Mouse (Mus musculus): ENCODE results near the gene Ube2a.

DNA sequence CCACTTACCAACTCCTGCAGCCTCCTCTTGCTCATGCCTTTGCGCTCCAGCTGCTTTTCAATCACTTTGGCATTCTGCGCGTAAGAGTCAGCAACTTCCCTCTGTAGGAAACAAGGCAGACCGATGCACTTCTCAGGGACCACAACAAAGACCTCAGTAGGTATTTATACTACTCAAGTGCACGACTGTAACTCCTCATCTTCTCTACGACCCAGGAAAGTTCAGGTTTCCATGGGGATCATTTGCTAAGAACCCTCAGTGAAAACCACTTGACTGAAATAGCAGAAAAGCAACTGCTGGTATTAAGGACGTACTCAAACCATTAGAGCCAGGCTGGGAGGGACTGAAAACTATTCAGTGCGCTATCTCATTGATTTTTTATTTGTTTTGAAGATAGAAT is 21.1 kb upstream of the Ube2a start:
- no peak for TF ChIP-seq TAL1 (IDR thresholded peaks at IDR 0.05; ENCODE audit: low read length)
- TF ChIP-seq GATA1 (IDR thresholded peaks at IDR 0.05; ENCODE audit: low read length): no peak

Data from erythroblast, embryonic 14.5 days (primary cell).